Mouse (Mus musculus): ENCODE measurements around the gene Plekho2.
A peak's percentile ranks its signal among the peaks of the same experiment; 100 is the strongest.

The Plekho2 gene

GRCm38 (mm10) chr9:65552711-65553110 lies 27.1 kb downstream of the Plekho2 start:
- DNase-seq = no peak

- DNase-seq = peak; percentile 21 to 44
Observed at GRCm38 (mm10) chr9:65552141-65552540, 27.7 kb downstream of the Plekho2 start.

GRCm38 (mm10) chr9:65551035-65551434 lies 28.8 kb downstream of the Plekho2 start:
- peak; percentile 83 to 85 for DNase-seq

- no peak for DNase-seq
Observed at GRCm38 (mm10) chr9:65550079-65550831, 29.6 kb downstream of the Plekho2 start.

- no peak for DNase-seq
Observed at GRCm38 (mm10) chr9:65549643-65550042, 30.2 kb downstream of the Plekho2 start.

GRCm38 (mm10) chr9:65549139-65549538 lies 30.7 kb downstream of the Plekho2 start:
- DNase-seq = no peak

- DNase-seq = no peak
Observed at GRCm38 (mm10) chr9:65548311-65548710, 31.5 kb downstream of the Plekho2 start.

- no peak for DNase-seq
Observed at GRCm38 (mm10) chr9:65547844-65548243, 32.0 kb downstream of the Plekho2 start.

- no peak for DNase-seq
Observed at GRCm38 (mm10) chr9:65547111-65547510, 32.7 kb downstream of the Plekho2 start.

- DNase-seq = no peak
Observed at GRCm38 (mm10) chr9:65546413-65546695, 33.5 kb downstream of the Plekho2 start.

GRCm38 (mm10) chr9:65545635-65546412 lies 34.0 kb downstream of the Plekho2 start:
- DNase-seq = no peak

- DNase-seq = no peak
Observed at GRCm38 (mm10) chr9:65542111-65542524, 37.7 kb downstream of the Plekho2 start.

GRCm38 (mm10) chr9:65541126-65542068 lies 38.4 kb downstream of the Plekho2 start:
- DNase-seq = peak; percentile 37 to 63

GRCm38 (mm10) chr9:65539697-65540096 lies 40.1 kb downstream of the Plekho2 start:
- no peak for DNase-seq

- no peak for DNase-seq
Observed at GRCm38 (mm10) chr9:65537901-65538630, 41.8 kb downstream of the Plekho2 start.

- DNase-seq = no peak
Observed at GRCm38 (mm10) chr9:65536491-65536890, 43.3 kb downstream of the Plekho2 start.

GRCm38 (mm10) chr9:65535789-65536469 lies 43.9 kb downstream of the Plekho2 start:
- peak; percentile 21 to 42 for DNase-seq

GRCm38 (mm10) chr9:65535191-65535722 lies 44.6 kb downstream of the Plekho2 start:
- peak; percentile 48 to 77 for DNase-seq

GRCm38 (mm10) chr9:65534111-65534510 lies 45.7 kb downstream of the Plekho2 start:
- no peak for DNase-seq

- DNase-seq = no peak
Observed at GRCm38 (mm10) chr9:65532986-65533385, 46.9 kb downstream of the Plekho2 start.

- DNase-seq = no peak
Observed at GRCm38 (mm10) chr9:65531283-65531682, 48.6 kb downstream of the Plekho2 start.

Data from thymus, adult 18-20 months (tissue).